ENCODE assay signal across 15 mouse cellular contexts in genomic region chr2:31732497-31732896, GRCm38 (mm10).
"Had no signal": no experiment of that assay in that cellular context is flagged by ENCODE, and none has a peak within 500 bp of the region (broad histone marks: within the 10 kb centered on the region; RNA-seq: fewer than 3 reads in every experiment).

No protein-coding gene starts in this region.

- H3K4me1 ChIP-seq: midbrain, embryonic 10.5 days had no signal

- H3K36me3 ChIP-seq: hindbrain, embryonic 13.5 days; intestine, embryonic 15.5 days; limb, embryonic 15.5 days; liver, embryonic 15.5 days; midbrain, embryonic 10.5 days; midbrain, embryonic 15.5 days; neural tube, embryonic 12.5 days had no signal

- DNase-seq: lung, embryonic 14.5 days; lung, postnatal 10 days; lung, postnatal 4 days; right cerebral cortex, postnatal 4 days; spleen, adult 18-20 months; thymus, postnatal 4 days had no signal

- ATAC-seq: hindbrain, postnatal 0 days; intestine, embryonic 15.5 days; midbrain, embryonic 15.5 days had no signal

- H3K9me3 ChIP-seq: hindbrain, embryonic 13.5 days; intestine, embryonic 15.5 days; limb, embryonic 15.5 days; liver, embryonic 15.5 days; midbrain, embryonic 10.5 days; midbrain, embryonic 15.5 days; neural tube, embryonic 12.5 days had no signal

- H3K9ac ChIP-seq: hindbrain, embryonic 13.5 days; intestine, embryonic 15.5 days; limb, embryonic 15.5 days; liver, embryonic 15.5 days; lung, embryonic 14.5 days; midbrain, embryonic 15.5 days; neural tube, embryonic 12.5 days had no signal

- H3K4me2 ChIP-seq: hindbrain, embryonic 13.5 days; intestine, embryonic 15.5 days; limb, embryonic 15.5 days; liver, embryonic 15.5 days; lung, embryonic 14.5 days; midbrain, embryonic 15.5 days; neural tube, embryonic 12.5 days had no signal

- H3K27me3 ChIP-seq: hindbrain, embryonic 13.5 days; intestine, embryonic 15.5 days; limb, embryonic 15.5 days; liver, embryonic 15.5 days; midbrain, embryonic 15.5 days; neural tube, embryonic 12.5 days had no signal

- H3K4me3 ChIP-seq: hindbrain, embryonic 13.5 days; intestine, embryonic 15.5 days; layer of hippocampus, adult 2 months; limb, embryonic 15.5 days; liver, embryonic 15.5 days; midbrain, embryonic 10.5 days; midbrain, embryonic 15.5 days; neural tube, embryonic 12.5 days had no signal

- H3K27ac ChIP-seq: hindbrain, embryonic 13.5 days; hindbrain, postnatal 0 days; layer of hippocampus, adult 2 months; liver, embryonic 15.5 days; midbrain, embryonic 10.5 days; midbrain, embryonic 15.5 days; neural tube, embryonic 12.5 days had no signal
